Mouse (Mus musculus): ENCODE results near the gene Xrra1. TPM values are rescaled to one million over a fixed set of nuclear protein-coding genes. Genes with fewer than 3 reads are reported as not detected.

Gene Xrra1
- polyA plus RNA-seq, 1 experiment from 2014 or later = 0.21 TPM

GRCm38 (mm10) chr7:99876345-99876744 lies 17.4 kb downstream of the Xrra1 start:
- H3K4me3 ChIP-seq (replicated peaks) = no peak overlapping the region
- H3K36me3 ChIP-seq = no peaks in the 10 kb centered on the region
- ATAC-seq (ENCODE audit: insufficient number of reproducible peaks, insufficient read depth, low FRiP score, low TSS enrichment, low read depth) = no peak

GRCm38 (mm10) chr7:99878254-99878653 lies 19.3 kb downstream of the Xrra1 start:
- no peak for ATAC-seq (ENCODE audit: insufficient number of reproducible peaks, insufficient read depth, low FRiP score, low TSS enrichment, low read depth)
- no peak overlapping the region for H3K9ac ChIP-seq (replicated peaks)
- H3K4me3 ChIP-seq (replicated peaks) = no peak overlapping the region
- no peaks in the 10 kb centered on the region for H3K36me3 ChIP-seq
- H3K27ac ChIP-seq = no peak overlapping the region
- no peaks in the 10 kb centered on the region for H3K4me1 ChIP-seq (replicated peaks)
- 75% methylated on average over 2 of the region's 2 CpGs for WGBS
- no peaks in the 10 kb centered on the region for H3K9me3 ChIP-seq
- no peak overlapping the region for H3K4me2 ChIP-seq
- H3K27me3 ChIP-seq = peaks cover 6% of the 10 kb centered on the region; the same call in 1 of the 2 replicates

More at GRCm38 (mm10) chr7:99876345-99876744, 17.4 kb downstream of the Xrra1 start:
- Histone ChIP-seq H3K9ac (replicated peaks) (no peak overlapping the region), H3K9me3 (no peaks in the 10 kb centered on the region), H3K27me3 (peaks cover 6% of the 10 kb centered on the region; the same call in 1 of the 2 replicates), H3K4me1 (replicated peaks) (no peaks in the 10 kb centered on the region), H3K4me2 (no peak overlapping the region), H3K27ac (no peak overlapping the region)
- WGBS = 3% methylated on average over 3 of the region's 3 CpGs

GRCm38 (mm10) chr7:99887230-99887735 lies 28.4 kb downstream of the Xrra1 start:
- H3K27me3 ChIP-seq = no peaks in the 10 kb centered on the region
- H3K9ac ChIP-seq (replicated peaks) = no peak overlapping the region
- no peak overlapping the region for H3K4me2 ChIP-seq
- H3K9me3 ChIP-seq = no peaks in the 10 kb centered on the region
- no peaks in the 10 kb centered on the region for H3K4me1 ChIP-seq (replicated peaks)
- WGBS = 65% methylated on average over 2 of the region's 2 CpGs
- no peak for ATAC-seq (ENCODE audit: insufficient number of reproducible peaks, insufficient read depth, low FRiP score, low TSS enrichment, low read depth)
- no peak overlapping the region for H3K27ac ChIP-seq
- H3K4me3 ChIP-seq (replicated peaks) = no peak overlapping the region
- H3K36me3 ChIP-seq = no peaks in the 10 kb centered on the region

GRCm38 (mm10) chr7:99887743-99888142 lies 28.8 kb downstream of the Xrra1 start:
- Histone ChIP-seq H3K9me3 (no peaks in the 10 kb centered on the region), H3K4me1 (replicated peaks) (no peaks in the 10 kb centered on the region), H3K27me3 (no peaks in the 10 kb centered on the region), H3K36me3 (no peaks in the 10 kb centered on the region), H3K9ac (replicated peaks) (no peak overlapping the region), H3K4me3 (replicated peaks) (no peak overlapping the region), H3K27ac (no peak overlapping the region), H3K4me2 (no peak overlapping the region)
- ATAC-seq (ENCODE audit: insufficient number of reproducible peaks, insufficient read depth, low FRiP score, low TSS enrichment, low read depth) = no peak

- Histone ChIP-seq H3K27ac (no peak overlapping the region), H3K4me2 (no peak overlapping the region), H3K9me3 (no peaks in the 10 kb centered on the region), H3K36me3 (no peaks in the 10 kb centered on the region), H3K27me3 (no peaks in the 10 kb centered on the region), H3K4me3 (replicated peaks) (no peak overlapping the region), H3K9ac (replicated peaks) (no peak overlapping the region), H3K4me1 (replicated peaks) (no peaks in the 10 kb centered on the region)
- WGBS = 48% methylated on average over 10 of the region's 10 CpGs
- no peak for ATAC-seq (ENCODE audit: insufficient number of reproducible peaks, insufficient read depth, low FRiP score, low TSS enrichment, low read depth)
Observed at GRCm38 (mm10) chr7:99889175-99889880, 30.4 kb downstream of the Xrra1 start.

- Histone ChIP-seq H3K9me3 (no peaks in the 10 kb centered on the region), H3K4me1 (replicated peaks) (no peaks in the 10 kb centered on the region; the same call in 1 of the 2 replicates), H3K4me3 (replicated peaks) (no peak overlapping the region), H3K36me3 (no peaks in the 10 kb centered on the region), H3K27me3 (no peaks in the 10 kb centered on the region), H3K4me2 (no peak overlapping the region), H3K27ac (no peak overlapping the region), H3K9ac (replicated peaks) (no peak overlapping the region)
- ATAC-seq (ENCODE audit: insufficient number of reproducible peaks, insufficient read depth, low FRiP score, low TSS enrichment, low read depth) = no peak
- 66% methylated on average over 3 of the region's 3 CpGs for WGBS
Observed at GRCm38 (mm10) chr7:99890168-99890755, 31.3 kb downstream of the Xrra1 start.

- H3K27ac ChIP-seq = no peak overlapping the region
- H3K4me3 ChIP-seq (replicated peaks) = no peak overlapping the region
- no peaks in the 10 kb centered on the region for H3K36me3 ChIP-seq
- WGBS = 77% methylated on average over 3 of the region's 3 CpGs
- H3K4me1 ChIP-seq (replicated peaks) = no peaks in the 10 kb centered on the region; the same call in 1 of the 2 replicates
- H3K27me3 ChIP-seq = no peaks in the 10 kb centered on the region
- ATAC-seq (ENCODE audit: insufficient number of reproducible peaks, insufficient read depth, low FRiP score, low TSS enrichment, low read depth) = no peak
- no peak overlapping the region for H3K4me2 ChIP-seq
- H3K9me3 ChIP-seq = no peaks in the 10 kb centered on the region
- H3K9ac ChIP-seq (replicated peaks) = no peak overlapping the region
Observed at GRCm38 (mm10) chr7:99891471-99891870, 32.6 kb downstream of the Xrra1 start.

- WGBS = 78% methylated on average over 2 of the region's 2 CpGs
Observed at GRCm38 (mm10) chr7:99892351-99892750, 33.4 kb downstream of the Xrra1 start.

GRCm38 (mm10) chr7:99893967-99894366 lies 35.1 kb downstream of the Xrra1 start:
- WGBS = 85% methylated on average over 3 of the region's 3 CpGs
- Histone ChIP-seq H3K9ac (replicated peaks) (no peak overlapping the region), H3K27ac (no peak overlapping the region), H3K27me3 (no peaks in the 10 kb centered on the region), H3K9me3 (no peaks in the 10 kb centered on the region), H3K4me2 (no peak overlapping the region), H3K4me3 (replicated peaks) (no peak overlapping the region), H3K36me3 (no peaks in the 10 kb centered on the region), H3K4me1 (replicated peaks) (no peaks in the 10 kb centered on the region; the same call in 1 of the 2 replicates)
- no peak for ATAC-seq (ENCODE audit: insufficient number of reproducible peaks, insufficient read depth, low FRiP score, low TSS enrichment, low read depth)

More at GRCm38 (mm10) chr7:99892351-99892750, 33.4 kb downstream of the Xrra1 start:
- H3K27me3 ChIP-seq = no peaks in the 10 kb centered on the region
- no peak for ATAC-seq (ENCODE audit: insufficient number of reproducible peaks, insufficient read depth, low FRiP score, low TSS enrichment, low read depth)
- H3K9me3 ChIP-seq = no peaks in the 10 kb centered on the region
- H3K4me3 ChIP-seq (replicated peaks) = no peak overlapping the region
- no peak overlapping the region for H3K4me2 ChIP-seq
- H3K27ac ChIP-seq = no peak overlapping the region
- H3K9ac ChIP-seq (replicated peaks) = no peak overlapping the region
- no peaks in the 10 kb centered on the region for H3K36me3 ChIP-seq
- no peaks in the 10 kb centered on the region; the same call in 1 of the 2 replicates for H3K4me1 ChIP-seq (replicated peaks)

GRCm38 (mm10) chr7:99894478-99894877 lies 35.6 kb downstream of the Xrra1 start:
- no peak overlapping the region for H3K27ac ChIP-seq
- H3K36me3 ChIP-seq = no peaks in the 10 kb centered on the region
- WGBS = 84% methylated on average over 6 of the region's 6 CpGs
- no peak for ATAC-seq (ENCODE audit: insufficient number of reproducible peaks, insufficient read depth, low FRiP score, low TSS enrichment, low read depth)
- no peaks in the 10 kb centered on the region for H3K27me3 ChIP-seq
- H3K9ac ChIP-seq (replicated peaks) = no peak overlapping the region
- no peak overlapping the region for H3K4me2 ChIP-seq
- H3K4me1 ChIP-seq (replicated peaks) = no peaks in the 10 kb centered on the region; the same call in 1 of the 2 replicates
- no peak overlapping the region for H3K4me3 ChIP-seq (replicated peaks)
- H3K9me3 ChIP-seq = no peaks in the 10 kb centered on the region

GRCm38 (mm10) chr7:99896905-99897304 lies 38.0 kb downstream of the Xrra1 start:
- H3K27ac ChIP-seq = no peak overlapping the region
- ATAC-seq (ENCODE audit: insufficient number of reproducible peaks, insufficient read depth, low FRiP score, low TSS enrichment, low read depth) = no peak
- H3K9ac ChIP-seq (replicated peaks) = no peak overlapping the region
- H3K36me3 ChIP-seq = no peaks in the 10 kb centered on the region
- H3K4me2 ChIP-seq = no peak overlapping the region
- WGBS = 75% methylated on average over 4 of the region's 4 CpGs
- H3K27me3 ChIP-seq = no peaks in the 10 kb centered on the region
- H3K4me3 ChIP-seq (replicated peaks) = no peak overlapping the region
- no peaks in the 10 kb centered on the region for H3K9me3 ChIP-seq
- H3K4me1 ChIP-seq (replicated peaks) = no peaks in the 10 kb centered on the region; the same call in 1 of the 2 replicates
